Mouse (Mus musculus) lung, adult 2 months (tissue): ENCODE results near the gene Pla2g6.

Experiments used
- CTCF ChIP-seq: fragments of 200-500 bp; IDR thresholded peaks from 2 replicates; pipeline ENCODE4 v1.5.1; 2011; ENCODE audit warnings: mild to moderate bottlenecking, low read length, control low read depth; ENCODE audit not compliant: insufficient read depth
- POLR2A ChIP-seq: fragments of 200-500 bp; IDR thresholded peaks from 2 replicates; pipeline ENCODE4 v1.6.1; 2011; ENCODE audit warnings: low read depth, mild to moderate bottlenecking, control low read depth, low read length, borderline replicate concordance; ENCODE audit errors: extremely low read depth

GRCm38 (mm10) chr15:79353690-79354305, 25.6 kb upstream of the Pla2g6 start:
- no peak for TF ChIP-seq CTCF
- no peak for TF ChIP-seq POLR2A
